ENCODE assay signal across 13 mouse cellular contexts in the genomic region with DNA sequence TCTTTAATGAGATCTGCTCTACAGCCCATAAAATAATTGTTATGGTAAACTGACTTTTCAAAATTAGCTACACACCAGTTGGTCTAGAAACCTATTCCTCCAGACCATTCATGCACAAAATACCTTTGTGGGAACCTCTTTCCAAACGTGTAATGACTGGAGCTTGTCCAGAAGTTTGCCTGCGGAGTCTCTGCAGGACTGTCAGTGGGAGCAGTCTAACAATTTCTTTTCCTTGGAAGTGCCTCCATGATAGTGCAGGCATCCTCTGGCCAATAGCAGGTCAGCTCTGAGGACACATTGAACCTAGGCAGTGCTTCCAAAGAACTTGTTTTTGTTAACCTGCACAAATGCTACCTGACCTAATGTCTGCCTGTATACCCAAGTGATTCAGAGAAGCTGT.
DNase-seq lines count a peak whose midpoint lies in the region; ATAC-seq lines count a peak whose summit lies in the region.
"Had no signal": no experiment of that assay in that cellular context is flagged by ENCODE, and none has a peak within 500 bp of the region (broad histone marks: within the 10 kb centered on the region; RNA-seq: fewer than 3 reads in every experiment).

No protein-coding gene starts in this region.

- 42% methylated on average over 2 of the region's 2 CpGs for WGBS in neural tube, embryonic 11.5 days
- WGBS in neural tube, embryonic 15.5 days = 9% methylated on average over 2 of the region's 2 CpGs
- WGBS in forebrain, embryonic 16.5 days = 6% methylated on average over 2 of the region's 2 CpGs

- no peak overlapping the region for H3K4me3 ChIP-seq in neural tube, embryonic 11.5 days (ENCODE audit: low read depth, low read length)
- no peak overlapping the region for H3K4me3 ChIP-seq in neural tube, embryonic 15.5 days (replicated peaks)
- no peak overlapping the region for H3K4me3 ChIP-seq in forebrain, embryonic 16.5 days (replicated peaks; ENCODE audit: low read length)
- H3K4me3 ChIP-seq: heart, adult 2 months had no signal

- no peaks in the 10 kb centered on the region for H3K4me1 ChIP-seq in neural tube, embryonic 11.5 days (ENCODE audit: control insufficient read depth, insufficient read depth, low read length)
- H3K4me1 ChIP-seq in neural tube, embryonic 15.5 days = no peaks in the 10 kb centered on the region
- H3K4me1 ChIP-seq in forebrain, embryonic 16.5 days (replicated peaks; ENCODE audit: control insufficient read depth, insufficient read depth, low read length) = no peaks in the 10 kb centered on the region

- no peak for DNase-seq in neural tube, embryonic 11.5 days (ENCODE audit: low spot score)
- DNase-seq in cerebellum, postnatal 10 days = peak; percentile 71 to 81
- DNase-seq in retina, postnatal 1 day = peak; percentile 42
- no peak for DNase-seq in layer of hippocampus, postnatal 10 days (ENCODE audit: low spot score in 2 of 2)
- no peak for DNase-seq in thymus, adult 18-20 months
- DNase-seq: adrenal gland, adult 2 months; heart, adult 2 months; heart, postnatal 10 days; kidney, adult 18-20 months had no signal

- no peak overlapping the region for H3K27ac ChIP-seq in neural tube, embryonic 11.5 days (ENCODE audit: low read depth, low read length)
- no peak overlapping the region for H3K27ac ChIP-seq in neural tube, embryonic 15.5 days (replicated peaks)
- no peak overlapping the region for H3K27ac ChIP-seq in forebrain, embryonic 16.5 days (ENCODE audit: low read length)
- H3K27ac ChIP-seq: heart, adult 2 months had no signal

- H3K4me2 ChIP-seq in neural tube, embryonic 11.5 days (ENCODE audit: low read depth) = no peak overlapping the region
- no peak overlapping the region for H3K4me2 ChIP-seq in neural tube, embryonic 15.5 days
- H3K4me2 ChIP-seq in forebrain, embryonic 16.5 days (ENCODE audit: low read length) = no peak overlapping the region

- H3K36me3 ChIP-seq in neural tube, embryonic 11.5 days (ENCODE audit: control insufficient read depth, insufficient read depth, low read length) = no peaks in the 10 kb centered on the region
- no peaks in the 10 kb centered on the region for H3K36me3 ChIP-seq in neural tube, embryonic 15.5 days
- no peaks in the 10 kb centered on the region for H3K36me3 ChIP-seq in forebrain, embryonic 16.5 days (ENCODE audit: control insufficient read depth, insufficient read depth)

- peak; percentile 60 for ATAC-seq in neural tube, embryonic 11.5 days (ENCODE audit: insufficient read depth, low FRiP score, low TSS enrichment)
- no peak for ATAC-seq in neural tube, embryonic 15.5 days (ENCODE audit: low FRiP score)
- peak; percentile 81 for ATAC-seq in forebrain, embryonic 16.5 days
- ATAC-seq: Patski had no signal

- no peak overlapping the region for H3K9ac ChIP-seq in neural tube, embryonic 11.5 days (ENCODE audit: low read length)
- no peak overlapping the region for H3K9ac ChIP-seq in neural tube, embryonic 15.5 days (replicated peaks)
- H3K9ac ChIP-seq in forebrain, embryonic 16.5 days (replicated peaks; ENCODE audit: low read depth, low read length) = no peak overlapping the region

- H3K9me3 ChIP-seq in neural tube, embryonic 11.5 days (ENCODE audit: control insufficient read depth, low read length) = no peaks in the 10 kb centered on the region
- no peaks in the 10 kb centered on the region for H3K9me3 ChIP-seq in neural tube, embryonic 15.5 days (replicated peaks)
- no peaks in the 10 kb centered on the region for H3K9me3 ChIP-seq in forebrain, embryonic 16.5 days (ENCODE audit: control insufficient read depth, low read length)

- H3K27me3 ChIP-seq in neural tube, embryonic 11.5 days (ENCODE audit: control insufficient read depth, insufficient read depth, low read length) = no peaks in the 10 kb centered on the region
- no peaks in the 10 kb centered on the region for H3K27me3 ChIP-seq in neural tube, embryonic 15.5 days (replicated peaks)
- no peaks in the 10 kb centered on the region for H3K27me3 ChIP-seq in forebrain, embryonic 16.5 days (replicated peaks; ENCODE audit: control insufficient read depth, insufficient read depth, low read length)
- H3K27me3 ChIP-seq: CH12.LX, Patski had no signal

Comparison
In these comparisons a context has a peak if more than half of its experiments do, and no peak if none do; other contexts are left out.
1. DNase-seq: peak in cerebellum, postnatal 10 days (2 of 2) and retina, postnatal 1 day (single experiment); none in neural tube, embryonic 11.5 days (single experiment), layer of hippocampus, postnatal 10 days (0 of 2) and thymus, adult 18-20 months (0 of 2).